Mouse (Mus musculus) heart, embryonic 10.5 days (tissue): ENCODE measurements around the gene Ifi204. TPM values are rescaled to one million over a fixed set of nuclear protein-coding genes. Genes with fewer than 3 reads are reported as not detected.
A peak's percentile ranks its signal among the peaks of the same experiment; 100 is the strongest.
"Not testable (repeated sequence)": the region's sequence is repeated elsewhere in the genome, so short reads cannot be mapped to it uniquely, and the experiment has no call there.

Experiments used
- DNase-seq: peaks from one replicate; pipeline ENCODE4 v3.0.0-alpha.2; 2017; ENCODE audit warnings: low spot score
- H3K27ac ChIP-seq: fragments of 300-500 bp; sonication (generic); 2 replicates; pipeline ENCODE4 v1.5.1; 2016; ENCODE audit warnings: mild to moderate bottlenecking
- H3K27me3 ChIP-seq: fragments of 300-500 bp; sonication (generic); 2 replicates; pipeline ENCODE4 v1.6.1; 2016; ENCODE audit warnings: mild to moderate bottlenecking; ENCODE audit not compliant: poor library complexity, insufficient read depth, severe bottlenecking
- H3K36me3 ChIP-seq: fragments of 300-500 bp; sonication (generic); 2 replicates; pipeline ENCODE4 v1.6.1; 2016; ENCODE audit warnings: mild to moderate bottlenecking, moderate library complexity
- H3K4me1 ChIP-seq: fragments of 300-500 bp; sonication (generic); 2 replicates; pipeline ENCODE4 v1.6.1; 2016; ENCODE audit warnings: mild to moderate bottlenecking
- H3K4me3 ChIP-seq: fragments of 300-500 bp; sonication (generic); 2 replicates; pipeline ENCODE4 v1.5.1; 2016; ENCODE audit warnings: mild to moderate bottlenecking, moderate library complexity
- H3K9me3 ChIP-seq: fragments of 300-500 bp; sonication (generic); 2 replicates; pipeline ENCODE4 v1.6.1; 2016; ENCODE audit warnings: mild to moderate bottlenecking, moderate library complexity
- WGBS: fragments of 180-500 bp; shearing (Covaris S2); methylation state at CpG from one replicate; pipeline ENCODE4 v1.1.7; 2016; 5-methylcytosine and 5-hydroxymethylcytosine counted together
- polyA plus RNA-seq: library from polyadenylated mRNA; unstranded; fragments of >200 nt; fragmentation: Nextera tagmentation; extraction: Ambion mirVana; gene quantifications from 2 replicates; pipeline ENCODE4 v1.2.1, GENCODE M21; 2016

Gene Ifi204
- 0.28 and 0.31 TPM in 2 replicates for polyA plus RNA-seq

DNA sequence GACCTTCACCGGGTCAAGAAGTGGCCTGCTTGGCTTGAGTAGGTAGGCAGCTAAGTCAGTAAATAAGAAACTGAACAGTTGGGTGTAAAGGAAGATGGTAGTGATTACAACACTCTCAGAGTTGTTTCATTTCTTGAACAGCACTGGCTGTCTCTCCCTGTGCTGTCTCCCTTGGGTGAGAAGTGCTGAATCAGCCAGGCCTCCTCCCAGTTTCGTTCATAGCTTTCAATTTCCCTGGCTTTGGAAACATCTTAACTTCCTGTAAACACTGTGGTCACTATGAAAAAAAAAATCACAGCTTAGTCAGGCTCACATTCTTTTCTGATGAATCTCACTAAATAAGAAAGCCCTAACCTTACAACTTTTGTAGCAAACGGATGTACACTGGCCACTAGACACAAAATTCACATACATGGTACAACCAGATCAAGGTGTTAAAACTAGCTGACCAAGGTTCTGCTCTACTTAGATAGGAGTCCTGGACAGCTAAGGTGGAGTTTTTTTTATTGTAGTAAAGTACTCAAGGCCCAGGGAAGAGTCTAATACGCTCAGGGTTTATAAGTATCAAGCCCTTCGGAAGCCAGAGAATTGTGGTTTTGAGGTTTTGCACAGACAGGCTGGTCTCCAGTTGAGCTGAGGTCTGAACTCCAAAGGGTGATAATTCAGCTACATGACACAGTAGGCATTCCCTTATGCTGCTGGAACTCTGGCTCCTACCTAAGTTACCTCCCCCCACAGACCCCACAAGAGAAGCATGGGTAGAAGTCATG lies at the start of gene Ifi204:
Gene Ifi204, minus strand, starts transcription at position 96 of the 770 bp plus-strand sequence.
- H3K36me3 ChIP-seq, H3K27ac ChIP-seq, H3K27me3 ChIP-seq, H3K4me3 ChIP-seq, DNase-seq, H3K9me3 ChIP-seq, H3K4me1 ChIP-seq: not testable (repeated sequence)
- 85% methylated on average over 5 of the region's 5 CpGs for WGBS

DNA sequence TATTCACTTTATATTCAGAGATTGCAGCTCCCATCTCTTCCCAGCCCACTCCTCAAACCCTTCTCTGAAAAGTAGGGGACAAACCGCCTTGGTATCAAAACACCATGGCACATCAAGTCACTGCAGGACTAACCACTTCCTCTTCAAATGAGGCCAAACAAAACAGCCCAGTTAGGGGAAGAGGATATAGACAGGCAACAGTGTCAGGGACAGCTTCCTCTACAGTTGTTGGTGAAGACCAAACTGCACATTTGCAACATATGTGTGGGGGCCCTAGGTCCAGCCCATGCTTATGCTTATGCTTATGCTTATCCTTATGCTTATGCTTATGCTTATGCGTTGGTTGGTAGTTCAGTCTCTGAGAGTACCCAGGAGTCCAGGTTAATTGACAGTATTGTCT lies 42.6 kb upstream of the Ifi204 start:
- H3K4me1 ChIP-seq, H3K27ac ChIP-seq, H3K9me3 ChIP-seq, H3K27me3 ChIP-seq, DNase-seq, H3K36me3 ChIP-seq, H3K4me3 ChIP-seq: not testable (repeated sequence)
- 77% methylated on average over 2 of the region's 2 CpGs for WGBS

DNA sequence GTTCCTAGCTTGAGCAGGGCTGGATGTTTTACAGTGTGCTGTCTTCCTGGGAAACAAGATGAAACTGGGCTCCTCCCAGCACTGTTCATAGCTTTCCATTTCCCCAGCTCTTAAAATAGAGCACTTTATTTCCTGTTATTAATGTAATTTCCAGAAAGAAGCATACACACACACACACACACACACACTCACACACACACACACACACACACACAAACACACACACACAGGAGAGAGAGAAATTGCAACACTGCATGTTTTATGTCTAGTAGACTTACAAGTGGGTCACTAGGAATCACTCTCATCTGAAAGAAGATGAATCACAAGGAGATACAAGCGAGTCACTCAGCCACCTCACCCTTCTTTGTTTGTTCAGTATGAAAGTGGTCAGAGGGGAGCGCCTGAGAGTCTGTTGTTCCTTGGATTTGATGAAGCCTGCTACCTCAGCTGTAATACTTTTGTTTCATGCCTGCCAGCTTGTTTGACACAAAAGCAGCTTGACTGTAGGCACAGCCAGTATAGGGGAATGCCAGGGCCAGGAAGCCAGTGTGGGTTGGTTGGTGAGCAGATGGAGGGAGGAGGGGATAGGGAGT lies 36.0 kb upstream of the Ifi204 start:
- not testable (repeated sequence) for H3K36me3 ChIP-seq, H3K27ac ChIP-seq, H3K27me3 ChIP-seq, H3K4me3 ChIP-seq, H3K4me1 ChIP-seq, H3K9me3 ChIP-seq, DNase-seq
- WGBS, result 71% methylated on average over 2 of the region's 2 CpGs

DNA sequence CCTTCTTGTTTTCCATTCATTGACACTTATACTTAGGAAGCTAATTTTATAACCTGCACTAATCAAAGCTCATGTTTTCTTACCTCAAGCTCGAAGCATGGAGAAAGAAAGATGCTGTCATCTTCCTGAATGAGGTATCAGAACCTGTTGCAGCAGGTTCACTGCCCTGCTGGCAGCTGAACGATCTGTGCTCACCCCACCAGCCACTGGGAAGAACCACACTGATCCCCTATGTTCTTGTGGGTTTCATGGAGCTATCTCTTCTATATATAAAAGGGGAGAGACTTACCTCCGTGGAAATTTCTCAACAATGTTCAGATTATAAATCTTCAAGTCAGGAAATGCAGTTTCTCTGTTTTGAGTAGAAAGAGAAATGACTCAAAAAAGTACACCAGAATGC lies 35.5 kb upstream of the Ifi204 start:
- not testable (repeated sequence) for H3K27ac ChIP-seq, H3K4me1 ChIP-seq, H3K27me3 ChIP-seq, H3K4me3 ChIP-seq, H3K36me3 ChIP-seq, H3K9me3 ChIP-seq, DNase-seq
- 71% methylated on average over 3 of the region's 3 CpGs for WGBS

DNA sequence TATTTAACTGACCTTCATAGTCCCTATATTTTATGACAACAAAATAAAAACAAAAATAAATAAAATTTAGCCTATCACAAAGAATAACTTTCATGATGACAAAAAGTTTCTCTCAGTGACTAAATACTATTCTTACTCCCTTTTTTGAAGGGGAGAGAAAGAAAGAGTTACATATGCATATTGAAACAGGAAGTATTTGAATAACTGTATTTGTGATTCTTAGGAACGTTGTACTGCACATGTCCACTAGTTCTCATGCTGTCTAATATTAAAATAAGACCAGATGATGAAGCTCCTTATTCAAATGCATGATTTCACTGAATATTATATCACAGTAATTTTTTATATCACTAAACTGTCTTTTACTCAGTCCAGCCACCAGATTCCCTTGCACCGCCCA lies 35.0 kb upstream of the Ifi204 start:
- not testable (repeated sequence) for H3K4me3 ChIP-seq, H3K9me3 ChIP-seq, H3K27ac ChIP-seq, H3K4me1 ChIP-seq, DNase-seq, H3K36me3 ChIP-seq, H3K27me3 ChIP-seq
- 84% methylated on average over 2 of the region's 2 CpGs for WGBS

DNA sequence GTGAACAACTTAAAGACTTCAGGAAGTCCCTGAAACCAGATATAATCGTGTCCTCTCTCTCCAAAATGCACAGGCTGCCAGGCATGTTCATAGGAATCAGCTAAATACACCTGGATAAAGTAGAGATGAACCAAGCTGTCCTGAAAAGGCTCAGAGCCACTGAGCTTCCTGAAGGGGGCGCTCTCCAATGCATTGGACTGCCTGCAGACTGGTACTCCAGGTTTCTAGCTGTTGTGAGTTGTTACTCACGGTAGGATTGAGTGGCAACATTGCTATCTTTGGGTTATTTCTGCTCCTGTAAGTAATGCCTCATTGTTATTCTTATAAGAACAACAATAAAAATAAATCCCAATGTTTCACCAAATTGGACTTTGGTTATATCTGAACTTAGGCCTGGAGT lies 6.7 kb upstream of the Ifi204 start:
- not testable (repeated sequence) for H3K27ac ChIP-seq, H3K36me3 ChIP-seq, H3K9me3 ChIP-seq, H3K4me3 ChIP-seq, H3K4me1 ChIP-seq, H3K27me3 ChIP-seq, DNase-seq
- WGBS, result 38% methylated on average over 3 of the region's 3 CpGs

DNA sequence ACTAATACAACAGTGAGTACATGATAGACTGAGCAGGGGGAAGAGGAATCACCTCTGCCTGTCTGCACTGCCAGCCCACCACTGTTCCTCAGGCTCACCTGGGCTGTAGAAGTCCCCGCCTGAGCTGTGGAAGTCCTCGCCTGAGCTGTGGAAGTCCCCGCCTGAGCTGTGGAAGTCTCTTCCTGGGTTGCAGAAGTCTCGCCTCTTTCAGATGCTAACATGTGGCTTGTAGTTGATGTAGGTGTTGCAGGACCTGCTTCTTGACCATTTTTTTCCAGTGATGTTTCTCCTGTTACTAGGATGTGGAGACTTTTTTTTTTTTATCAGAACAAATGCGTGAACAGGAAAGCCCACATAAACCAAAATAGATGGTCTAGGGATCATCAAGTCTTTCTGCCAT lies 6.7 kb downstream of the Ifi204 start:
- WGBS, result 87% methylated on average over 5 of the region's 5 CpGs
- not testable (repeated sequence) for H3K4me3 ChIP-seq, H3K36me3 ChIP-seq, DNase-seq, H3K27me3 ChIP-seq, H3K9me3 ChIP-seq, H3K4me1 ChIP-seq, H3K27ac ChIP-seq

DNA sequence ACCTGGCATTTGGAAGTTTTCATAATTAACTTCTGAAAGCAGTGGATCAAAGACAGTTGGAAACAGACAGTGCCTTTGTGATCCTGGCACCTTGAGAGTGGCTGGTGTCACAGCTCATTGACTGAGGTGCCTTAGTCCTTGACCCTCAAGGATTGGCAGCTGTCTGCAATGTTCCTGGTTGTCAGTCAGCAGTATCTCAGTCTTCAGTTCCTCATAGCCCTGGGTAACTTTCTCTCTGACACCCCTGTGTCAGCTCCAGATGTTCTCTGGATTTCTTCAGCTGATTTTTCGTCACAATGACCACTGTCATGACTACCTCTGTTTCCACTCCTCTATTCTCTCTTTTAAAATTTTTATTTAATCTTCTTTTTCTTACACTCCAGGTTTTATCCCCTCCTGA lies 24.5 kb downstream of the Ifi204 start:
- Histone ChIP-seq H3K27ac (no peak overlapping the region), H3K4me1 (no peaks in the 10 kb centered on the region), H3K36me3 (no peaks in the 10 kb centered on the region), H3K9me3 (no peaks in the 10 kb centered on the region), H3K4me3 (no peak overlapping the region), H3K27me3 (no peaks in the 10 kb centered on the region)
- 69% methylated on average over 1 of the region's 1 CpGs for WGBS
- no peak for DNase-seq

DNA sequence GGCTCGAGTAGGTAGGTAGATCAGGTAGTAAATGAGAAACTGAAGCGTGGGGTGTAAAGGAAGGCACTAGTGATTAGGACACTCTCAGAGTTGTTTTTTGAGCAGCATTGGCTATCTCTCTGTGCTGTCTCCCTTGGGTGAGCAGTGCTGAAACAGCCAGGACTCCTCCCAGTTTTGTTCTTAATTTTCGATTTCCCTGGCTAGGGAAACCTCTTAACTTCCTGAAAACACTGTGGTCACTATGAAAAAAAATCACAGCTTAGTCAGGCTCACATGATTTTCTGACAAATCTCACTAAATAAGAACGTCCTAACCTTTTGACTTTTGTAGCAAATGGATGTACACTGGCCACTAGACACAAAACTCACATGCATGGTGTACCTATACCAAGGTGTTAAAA lies 25.1 kb downstream of the Ifi204 start, which contains the start of gene Ifi207:
Gene Ifi207, minus strand, starts transcription at position 92 of the 400 bp plus-strand sequence.
- no peak for DNase-seq
- Histone ChIP-seq H3K36me3 (no peaks in the 10 kb centered on the region), H3K4me3 (no peak within 1 kb of the TSS), H3K9me3 (no peaks in the 10 kb centered on the region), H3K4me1 (no peaks in the 10 kb centered on the region), H3K27me3 (no peaks in the 10 kb centered on the region), H3K27ac (no peak within 1 kb of the TSS)
- WGBS, result 74% methylated on average over 4 of the region's 4 CpGs

DNA sequence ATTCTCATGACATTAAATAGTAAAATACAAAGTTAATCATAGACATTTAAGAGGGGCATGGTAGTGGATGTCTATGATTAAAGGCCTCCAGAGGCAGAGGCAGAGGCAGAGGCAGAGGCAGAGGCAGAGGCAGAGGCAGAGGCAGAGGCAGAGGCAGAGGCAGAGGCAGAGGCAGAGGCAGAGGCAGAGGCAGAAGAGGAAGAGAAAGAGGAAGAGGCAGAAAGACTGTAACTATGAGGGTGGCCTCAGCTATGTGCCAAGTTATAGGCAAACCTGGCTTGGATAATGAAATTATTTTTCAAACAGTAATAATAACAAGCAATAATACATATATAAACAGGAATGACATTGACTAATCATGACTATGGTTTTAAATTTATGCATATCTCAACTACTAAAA lies 26.2 kb downstream of the Ifi204 start:
- Histone ChIP-seq H3K36me3 (no peaks in the 10 kb centered on the region), H3K4me3 (no peak overlapping the region), H3K4me1 (no peaks in the 10 kb centered on the region), H3K9me3 (no peaks in the 10 kb centered on the region), H3K27ac (no peak overlapping the region), H3K27me3 (no peaks in the 10 kb centered on the region)
- no peak for DNase-seq

DNA sequence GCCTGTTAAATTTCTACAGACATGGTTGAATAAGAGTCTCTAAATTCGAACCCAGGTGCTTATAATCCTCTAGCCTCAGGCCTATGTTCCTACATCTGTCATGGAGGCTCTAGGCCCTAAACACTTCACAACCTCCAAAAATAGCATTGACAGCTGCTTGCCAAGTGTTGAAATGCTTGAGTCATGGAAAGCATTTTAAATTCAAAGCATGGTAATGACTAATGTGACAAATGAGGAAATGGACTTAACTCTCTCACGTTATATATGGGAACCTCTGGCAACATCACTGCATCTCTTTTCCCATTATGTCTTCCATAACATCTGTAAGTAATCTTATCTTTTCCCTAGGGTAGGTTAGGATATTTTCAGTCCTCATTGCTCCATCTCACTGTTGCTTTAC lies 29.8 kb downstream of the Ifi204 start:
- DNase-seq, result no peak
- WGBS, result 56% methylated on average over 2 of the region's 2 CpGs

DNA sequence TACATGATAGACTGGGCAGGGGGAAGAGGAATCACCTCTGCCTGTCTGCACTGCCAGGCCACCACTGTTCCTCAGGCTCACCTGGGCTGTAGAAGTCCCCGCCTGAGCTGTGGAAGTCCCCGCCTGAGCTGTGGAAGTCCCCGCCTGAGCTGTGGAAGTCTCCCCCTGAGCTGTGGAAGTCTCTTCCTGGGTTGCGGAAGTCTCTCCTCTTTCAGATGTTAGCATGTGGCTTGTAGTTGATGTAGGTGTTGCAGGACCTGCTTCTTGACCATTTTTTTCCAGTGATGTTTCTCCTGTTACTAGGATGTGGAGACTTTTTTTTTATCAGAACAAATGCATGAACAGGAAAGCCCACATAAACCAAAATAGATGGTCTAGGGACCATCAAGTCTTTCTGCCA lies 31.7 kb downstream of the Ifi204 start:
- H3K27me3 ChIP-seq, H3K4me3 ChIP-seq, DNase-seq, H3K27ac ChIP-seq, H3K9me3 ChIP-seq, H3K36me3 ChIP-seq, H3K4me1 ChIP-seq: not testable (repeated sequence)
- whole genome bisulfite sequencing, result 79% methylated on average over 4 of the region's 4 CpGs

More for the DNA sequence above, 29.8 kb downstream of the Ifi204 start:
- Histone ChIP-seq H3K36me3 (no peaks in the 10 kb centered on the region), H3K4me1 (no peaks in the 10 kb centered on the region), H3K9me3 (no peaks in the 10 kb centered on the region), H3K27me3 (no peaks in the 10 kb centered on the region), H3K27ac (no peak overlapping the region), H3K4me3 (no peak overlapping the region)

DNA sequence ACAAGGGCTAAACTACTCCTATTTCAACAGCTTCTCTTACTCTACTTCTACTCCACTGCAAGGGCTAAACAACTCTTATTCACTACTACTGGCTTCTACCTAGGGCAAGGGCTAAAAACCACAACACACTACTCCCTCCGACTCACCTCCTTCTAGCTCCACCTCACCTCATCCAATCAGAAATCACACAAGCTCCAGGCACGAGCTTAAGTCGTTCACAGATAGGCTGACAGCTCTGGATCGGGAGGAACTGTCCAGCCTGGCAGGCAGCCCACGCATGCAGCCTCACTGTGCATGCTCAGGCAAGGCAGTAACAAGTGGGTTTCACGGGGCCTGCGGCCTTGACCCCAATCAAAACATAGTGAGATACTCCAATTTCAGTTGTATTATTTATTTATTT lies 33.5 kb downstream of the Ifi204 start:
- Histone ChIP-seq H3K9me3 (no peaks in the 10 kb centered on the region), H3K27ac (no peak overlapping the region), H3K4me1 (no peaks in the 10 kb centered on the region), H3K36me3 (no peaks in the 10 kb centered on the region), H3K27me3 (no peaks in the 10 kb centered on the region), H3K4me3 (no peak overlapping the region)
- 24% methylated on average over 7 of the region's 7 CpGs for WGBS
- DNase-seq, result peak; percentile 79
